Mouse (Mus musculus): ENCODE data around the gene Tbc1d22b.

GRCm38 (mm10) chr17:29635492-29635891, 85.9 kb downstream of the Tbc1d22b start:
- TF ChIP-seq CTCF (IDR thresholded peaks at IDR 0.05; ENCODE audit: insufficient read depth, low read depth, low read length): no peak
- no peak for TF ChIP-seq POLR2A (IDR thresholded peaks at IDR 0.05; ENCODE audit: insufficient read depth, low read depth, low read length)

Data from olfactory bulb, adult 2 months (tissue).